Mouse (Mus musculus): ENCODE measurements around the gene Zmynd10.

Zmynd10 gene

DNA sequence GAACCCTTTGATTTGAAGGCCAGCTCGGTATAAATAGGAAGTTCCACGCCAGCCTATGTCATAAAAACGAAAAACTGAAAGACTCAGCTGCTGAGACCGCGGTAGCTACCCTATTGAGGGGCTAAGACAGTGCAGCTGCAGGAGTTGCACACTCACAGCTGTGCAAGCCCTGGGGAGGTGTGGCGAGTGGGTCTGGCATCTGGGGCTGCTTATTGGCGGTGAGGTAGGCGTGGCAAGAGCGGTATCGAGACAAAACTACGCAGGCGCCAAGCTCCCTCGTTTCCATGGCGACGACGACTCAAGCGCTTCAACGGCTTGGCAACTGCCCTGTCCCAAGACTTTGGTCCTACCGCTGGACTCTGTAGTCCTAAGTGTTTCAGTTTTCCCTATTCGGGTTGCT lies at the start of gene Zmynd10:
Zmynd10 (plus strand) TSS at position 273 of the 400 bp plus-strand sequence.
- peak; percentile 85 for DNase-seq (ENCODE audit: low spot score)

DNA sequence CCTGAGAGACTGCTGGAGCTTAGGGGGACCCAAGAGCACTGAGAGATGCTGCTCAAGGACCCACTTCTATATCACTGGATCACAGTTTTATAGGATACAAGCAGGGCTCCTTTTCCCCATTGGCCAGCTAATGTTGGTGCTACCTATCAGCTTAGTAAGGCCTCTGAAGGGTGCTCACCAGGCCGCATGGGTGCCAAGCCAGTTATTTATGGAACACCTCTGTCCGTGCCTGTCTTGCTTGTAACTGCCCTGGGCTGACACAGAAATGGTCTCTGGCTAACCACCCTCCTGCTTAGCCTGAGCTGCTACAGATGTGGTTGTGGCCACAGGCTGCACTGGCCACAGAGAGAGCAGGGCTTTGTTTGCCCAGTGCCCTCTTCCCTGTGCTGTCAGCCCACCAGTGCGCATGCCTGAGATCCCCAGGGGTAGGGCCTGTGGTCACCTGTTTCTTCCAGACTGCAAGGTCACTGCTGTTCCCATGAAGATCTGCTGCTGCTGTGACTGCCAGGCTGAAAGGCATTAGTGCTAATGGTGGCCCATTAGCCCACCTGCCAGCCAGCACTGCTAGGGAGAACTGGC lies 46.3 kb upstream of the Zmynd10 start:
- DNase-seq (ENCODE audit: low spot score) = no peak

DNA sequence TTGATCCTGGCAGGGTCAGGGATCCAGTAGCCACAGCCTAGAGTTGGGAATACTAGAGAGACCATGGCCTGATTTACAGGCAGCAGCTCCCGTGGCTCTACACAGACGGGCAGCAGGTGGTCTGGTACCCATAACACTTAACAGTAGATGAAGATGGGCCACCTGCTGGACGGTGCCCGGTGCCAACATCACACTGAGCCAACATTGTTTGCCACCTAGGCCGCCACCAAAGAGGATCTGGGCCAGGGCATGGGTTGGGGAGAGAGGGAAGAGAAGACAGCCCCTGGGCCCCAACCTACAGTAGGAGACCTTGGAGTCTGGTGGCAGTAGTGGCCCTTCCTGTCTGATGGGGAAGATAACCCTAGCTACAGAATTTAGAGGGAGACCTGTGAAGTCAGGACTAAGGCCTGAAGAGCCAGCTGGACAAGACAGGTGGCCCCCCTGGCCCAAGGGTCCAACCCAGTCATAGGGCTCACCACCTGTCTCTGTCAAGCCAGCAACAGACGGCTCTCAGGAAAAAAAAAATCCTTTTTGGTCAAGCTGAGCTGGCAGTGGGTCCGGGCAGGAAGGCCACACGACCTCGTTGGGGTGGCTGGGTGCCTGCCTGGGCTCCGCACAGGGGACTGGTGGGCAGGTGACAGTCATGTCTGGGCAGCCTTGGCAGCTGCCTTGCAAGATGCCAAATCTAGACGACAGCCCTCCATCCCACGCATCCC lies 44.8 kb upstream of the Zmynd10 start:
- no peak for DNase-seq (ENCODE audit: low spot score)

DNA sequence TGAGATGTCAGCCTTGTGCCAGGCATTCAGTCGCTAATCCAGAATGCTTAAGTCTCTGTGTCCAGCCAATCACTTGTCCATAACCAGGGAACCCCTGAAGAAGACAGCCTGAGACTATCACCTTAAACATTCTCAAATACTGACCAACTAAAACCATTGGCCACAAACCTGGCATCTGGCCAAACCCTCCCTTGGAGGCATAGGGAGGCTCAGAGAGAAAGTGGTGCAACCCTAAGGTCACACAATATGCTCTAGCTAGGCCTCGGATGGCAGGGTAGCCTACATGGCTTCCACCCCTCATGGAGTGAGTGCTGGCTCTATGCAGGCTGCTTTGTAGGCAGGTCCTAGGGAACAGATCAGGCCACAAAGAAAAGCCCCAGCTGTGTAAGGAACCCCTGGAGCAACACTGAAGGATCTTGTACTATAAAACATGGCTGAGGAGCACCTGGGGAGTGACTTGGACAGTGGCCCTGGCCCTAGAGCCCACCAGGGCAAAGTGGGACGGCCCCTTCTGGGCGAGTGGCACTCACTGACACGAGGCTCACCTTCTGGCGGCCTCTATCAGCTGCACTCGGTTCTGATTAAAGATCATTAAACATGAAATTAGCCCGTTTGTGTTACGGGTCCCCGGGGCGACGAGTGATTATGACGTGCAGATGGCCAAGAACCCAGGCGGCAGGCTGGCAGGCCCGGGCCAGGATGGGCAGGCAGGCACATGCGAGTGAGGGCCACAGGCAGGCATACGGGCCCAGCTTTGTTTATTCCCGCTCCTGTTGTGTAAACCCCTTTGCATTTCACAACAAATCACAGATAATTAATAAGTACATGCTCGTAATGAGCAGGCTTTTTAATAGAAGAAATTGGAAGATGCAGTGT lies 42.2 kb upstream of the Zmynd10 start:
- no peak for DNase-seq (ENCODE audit: low spot score)

DNA sequence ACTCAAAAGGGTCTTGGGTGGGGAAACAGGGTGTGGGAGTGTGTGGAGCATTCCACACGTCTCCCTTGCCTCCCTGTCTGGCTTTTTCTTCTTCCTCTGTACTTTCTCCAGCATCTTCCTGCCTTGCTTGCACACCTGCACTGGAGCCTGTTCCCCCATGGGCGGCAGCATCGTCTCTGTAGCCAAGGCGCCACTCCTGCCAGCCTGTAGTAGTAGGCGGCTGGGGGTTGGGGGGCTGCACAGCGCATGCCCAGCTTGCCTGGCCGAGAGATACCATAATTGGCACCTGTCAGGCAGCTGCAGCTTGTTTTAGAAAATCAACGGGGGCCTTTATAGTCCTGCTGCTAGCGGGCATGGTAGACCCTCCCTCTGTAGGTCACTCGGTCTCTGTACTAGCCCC lies 38.8 kb upstream of the Zmynd10 start:
- DNase-seq (ENCODE audit: low spot score) = no peak

DNA sequence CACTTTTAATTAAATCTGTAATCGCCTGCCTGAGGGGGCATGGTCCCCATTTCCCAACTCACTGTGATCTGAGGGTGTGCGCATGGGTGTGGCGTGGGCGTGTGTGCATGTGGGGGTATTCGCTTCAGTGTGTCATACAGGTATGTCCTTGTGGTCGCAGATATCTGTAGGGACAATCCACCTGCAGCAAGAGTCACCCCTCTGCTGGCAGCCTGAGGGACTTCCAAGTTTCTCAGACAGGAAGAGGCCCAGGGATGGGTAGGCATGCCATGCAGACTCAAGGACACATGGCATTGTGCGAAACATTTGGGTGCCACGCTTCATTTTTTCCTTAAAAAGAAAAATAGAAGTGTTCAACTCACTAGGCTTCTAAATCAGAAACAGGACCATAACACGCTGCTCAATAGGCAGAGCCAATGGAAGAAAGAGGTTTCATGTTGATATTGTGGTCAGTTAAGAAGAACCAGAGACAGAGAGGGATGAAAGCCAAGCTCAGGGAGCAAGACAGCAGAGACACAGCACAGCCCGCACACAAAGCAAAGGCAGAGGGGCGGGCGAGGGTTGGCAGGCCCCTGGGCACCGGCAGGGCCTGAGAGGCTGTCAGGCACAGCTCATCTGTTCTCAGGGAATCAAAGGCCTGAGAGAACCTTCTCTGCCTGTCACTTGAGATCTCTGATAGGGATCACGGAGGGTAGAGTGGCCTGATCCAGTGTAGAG lies 36.6 kb upstream of the Zmynd10 start:
- no peak for DNase-seq (ENCODE audit: low spot score)

DNA sequence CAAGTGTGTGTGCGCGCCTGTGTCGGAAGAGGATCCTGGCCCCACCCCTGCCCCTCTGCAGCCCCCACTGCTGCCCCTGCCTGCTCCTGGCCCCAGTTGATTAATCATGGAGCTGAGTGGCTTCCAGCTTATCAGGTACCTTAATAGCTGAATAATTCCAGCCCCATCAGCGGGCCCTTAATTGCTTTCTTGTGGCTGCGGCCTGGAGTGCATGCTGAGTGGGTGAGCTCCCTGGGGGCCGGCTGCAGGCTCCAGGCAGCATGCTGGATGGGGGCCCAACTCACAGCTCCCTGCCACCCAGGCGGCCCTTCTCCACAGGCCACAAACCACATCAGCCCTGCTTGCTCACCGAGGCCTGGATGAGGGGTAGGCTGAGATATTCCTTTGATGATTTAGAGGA lies 35.7 kb upstream of the Zmynd10 start:
- DNase-seq (ENCODE audit: low spot score) = no peak

DNA sequence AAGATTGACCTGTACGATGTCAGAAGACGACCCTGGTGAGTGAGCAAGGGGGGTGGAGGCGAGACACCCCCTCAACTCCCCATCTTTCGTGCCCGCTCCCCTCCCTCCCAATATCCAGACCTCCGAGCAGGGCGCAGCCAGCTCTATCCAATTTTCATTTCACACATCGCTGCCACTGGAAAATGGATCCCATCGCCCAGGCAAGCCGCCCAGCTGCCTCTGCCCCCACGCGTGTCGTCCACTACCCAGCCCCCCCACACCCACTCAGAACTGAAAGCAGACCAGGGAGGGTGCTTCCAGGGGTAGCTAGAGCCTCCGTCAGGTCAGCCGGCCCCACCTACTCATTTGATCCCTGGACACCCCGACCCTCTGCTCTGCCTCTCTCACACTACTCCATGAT lies 34.8 kb upstream of the Zmynd10 start:
- DNase-seq (ENCODE audit: low spot score) = no peak

DNA sequence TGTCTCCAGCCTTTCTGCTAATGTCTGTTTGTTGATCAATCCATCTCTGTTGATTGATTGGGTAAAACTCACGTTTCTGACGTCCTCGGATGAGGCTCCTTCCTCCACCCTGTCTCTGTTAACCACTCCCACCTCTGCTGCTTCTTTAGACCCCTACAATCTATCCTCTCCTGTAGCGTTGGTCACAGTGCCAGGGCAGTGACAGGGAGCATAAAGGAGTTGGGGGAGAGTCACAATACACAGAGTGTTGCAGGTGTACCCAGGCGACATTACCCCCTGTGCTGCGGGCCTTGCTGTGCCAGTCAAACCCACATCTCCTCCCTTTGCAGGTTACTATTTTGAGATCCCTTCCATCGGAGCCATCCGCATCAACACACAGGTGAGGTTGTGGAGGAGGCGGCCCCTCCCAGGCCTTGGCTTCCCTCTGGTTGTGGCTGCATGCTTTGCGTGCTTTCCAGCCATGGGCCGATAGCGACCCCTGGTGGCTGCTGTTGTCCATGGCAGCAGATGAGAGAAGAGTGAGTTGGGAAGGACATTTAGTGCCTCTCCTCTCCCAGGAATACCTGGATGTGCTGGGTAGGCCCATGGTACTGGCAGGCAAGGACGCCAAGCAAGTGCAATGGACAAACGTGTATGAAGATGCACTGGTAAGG lies 32.7 kb upstream of the Zmynd10 start:
- peak; percentile 65 for DNase-seq (ENCODE audit: low spot score)

DNA sequence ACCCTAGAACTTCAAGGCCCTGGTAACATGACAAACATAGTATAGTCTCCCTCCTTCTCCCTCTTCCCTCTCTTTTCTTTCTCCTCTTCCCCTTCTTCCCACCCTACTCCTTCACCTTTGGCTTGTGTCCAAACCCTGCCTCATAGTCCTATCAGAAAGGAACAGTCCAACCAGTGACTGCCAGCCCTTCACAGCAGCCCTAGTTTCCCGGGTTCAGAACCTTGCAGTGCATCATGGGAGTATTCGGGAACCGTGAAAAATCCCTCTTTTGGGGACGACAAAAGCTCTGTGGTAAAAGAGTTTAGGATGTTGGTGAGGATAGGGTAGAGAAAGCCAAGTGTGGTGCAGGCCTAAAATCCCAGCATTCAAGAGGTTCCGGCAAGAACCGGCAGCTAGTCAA lies 26.8 kb upstream of the Zmynd10 start:
- DNase-seq (ENCODE audit: low spot score) = no peak

DNA sequence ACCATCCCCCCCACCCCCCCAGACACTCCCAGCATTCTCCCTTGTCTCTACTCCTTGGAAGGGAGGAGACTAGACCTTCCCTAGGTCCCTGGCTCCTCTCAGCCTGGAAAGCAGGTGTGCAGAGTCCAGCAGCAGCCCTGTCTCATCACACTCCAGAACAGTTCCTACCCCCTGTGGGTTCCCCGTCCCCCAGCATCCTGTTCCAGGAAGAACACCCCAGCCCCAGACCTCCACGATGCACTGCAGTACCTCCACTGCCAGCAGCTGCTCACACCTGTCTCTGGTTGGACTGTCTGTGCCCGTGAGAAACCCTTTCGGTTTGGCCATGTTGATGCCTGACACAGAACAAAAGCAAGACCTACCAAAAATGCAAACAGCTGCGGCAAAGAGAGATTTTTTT lies 25.9 kb upstream of the Zmynd10 start:
- no peak for DNase-seq (ENCODE audit: low spot score)

DNA sequence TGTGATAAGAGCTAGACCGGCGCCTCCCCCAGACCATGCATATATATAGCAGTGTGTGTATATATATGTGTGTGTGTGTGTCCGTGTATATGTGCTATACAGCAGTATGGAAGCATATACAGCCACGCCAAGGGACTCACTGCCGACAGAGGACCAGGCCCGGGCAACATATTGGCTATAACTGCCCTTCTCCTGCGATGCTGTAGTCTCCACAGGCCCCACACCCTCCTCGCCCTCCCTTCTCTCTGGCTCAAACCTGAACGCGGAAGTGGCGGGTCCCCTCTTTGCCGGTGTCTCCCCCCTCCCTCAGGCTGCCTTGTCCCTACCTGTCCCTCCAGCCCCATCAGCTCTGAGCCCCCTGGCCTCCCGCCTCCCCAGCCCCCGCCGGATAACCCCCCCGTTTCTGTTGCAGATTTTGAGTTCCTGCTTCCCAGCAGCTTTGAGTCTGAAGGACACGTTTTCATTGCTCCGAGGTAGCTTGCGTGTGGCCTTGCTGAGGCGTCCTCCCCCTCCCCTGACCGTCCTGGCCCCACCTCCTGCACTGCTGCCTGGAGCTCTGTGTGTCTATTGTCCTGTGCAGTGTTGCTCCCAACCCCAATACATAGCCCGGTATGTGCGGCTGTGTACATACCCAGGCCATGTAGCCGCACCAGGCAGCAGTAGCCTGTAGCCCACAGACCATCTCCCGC lies 25.2 kb upstream of the Zmynd10 start:
- no peak for DNase-seq (ENCODE audit: low spot score)

DNA sequence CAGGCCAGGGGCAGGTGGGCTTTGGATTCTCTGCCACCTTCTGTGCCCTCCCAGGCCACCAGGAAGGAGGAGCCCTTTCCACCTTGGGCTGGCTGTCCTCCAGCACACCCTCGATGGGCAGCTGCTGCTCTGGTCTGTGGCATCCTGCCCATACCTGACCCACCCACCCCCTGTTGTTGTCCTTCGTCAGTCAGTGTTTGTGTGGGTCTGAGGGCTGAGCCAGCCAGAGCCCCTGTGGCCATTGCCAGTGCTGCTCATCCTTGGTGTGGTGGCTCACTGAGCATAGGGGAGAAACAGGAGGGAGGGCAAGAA lies 24.7 kb upstream of the Zmynd10 start:
- no peak for DNase-seq (ENCODE audit: low spot score)

DNA sequence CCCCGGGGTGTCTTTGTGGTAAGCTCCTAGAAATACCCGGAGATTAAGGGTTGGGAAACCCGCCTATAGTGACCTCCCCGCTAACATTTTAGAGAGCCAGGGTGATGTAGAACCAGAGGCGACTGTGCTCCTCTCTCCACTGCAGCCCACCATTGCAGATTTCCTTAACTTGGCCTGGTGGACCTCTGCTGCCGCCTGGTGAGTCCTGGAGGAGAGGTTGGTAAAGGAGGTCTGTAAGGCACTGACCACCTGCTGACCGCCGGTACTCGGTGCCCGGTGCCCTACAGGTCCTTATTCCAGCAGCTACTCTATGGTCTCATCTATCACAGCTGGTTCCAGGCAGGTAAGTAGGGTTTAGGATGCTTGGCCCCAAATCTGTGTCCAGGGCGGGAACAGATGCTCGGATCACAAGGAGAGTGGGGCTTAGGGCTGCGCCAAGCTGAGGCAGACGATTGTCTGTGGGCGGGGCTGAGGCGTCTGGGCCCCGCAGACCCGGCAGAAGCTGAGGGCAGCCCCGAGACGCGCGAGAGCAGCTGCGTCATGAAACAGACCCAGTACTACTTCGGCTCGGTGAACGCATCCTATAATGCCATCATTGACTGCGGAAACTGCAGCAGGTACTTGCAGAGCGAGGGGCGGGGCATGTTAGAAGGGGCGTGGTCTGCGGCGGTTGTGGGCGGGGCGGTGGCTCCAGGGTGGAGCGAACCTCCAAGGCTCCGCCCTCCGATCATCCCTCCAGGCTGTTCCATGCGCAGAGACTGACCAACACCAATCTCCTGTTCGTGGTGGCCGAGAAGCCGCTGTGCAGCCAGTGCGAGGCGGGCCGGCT lies 20.7 kb upstream of the Zmynd10 start:
- DNase-seq (ENCODE audit: low spot score) = peak; percentile 88

DNA sequence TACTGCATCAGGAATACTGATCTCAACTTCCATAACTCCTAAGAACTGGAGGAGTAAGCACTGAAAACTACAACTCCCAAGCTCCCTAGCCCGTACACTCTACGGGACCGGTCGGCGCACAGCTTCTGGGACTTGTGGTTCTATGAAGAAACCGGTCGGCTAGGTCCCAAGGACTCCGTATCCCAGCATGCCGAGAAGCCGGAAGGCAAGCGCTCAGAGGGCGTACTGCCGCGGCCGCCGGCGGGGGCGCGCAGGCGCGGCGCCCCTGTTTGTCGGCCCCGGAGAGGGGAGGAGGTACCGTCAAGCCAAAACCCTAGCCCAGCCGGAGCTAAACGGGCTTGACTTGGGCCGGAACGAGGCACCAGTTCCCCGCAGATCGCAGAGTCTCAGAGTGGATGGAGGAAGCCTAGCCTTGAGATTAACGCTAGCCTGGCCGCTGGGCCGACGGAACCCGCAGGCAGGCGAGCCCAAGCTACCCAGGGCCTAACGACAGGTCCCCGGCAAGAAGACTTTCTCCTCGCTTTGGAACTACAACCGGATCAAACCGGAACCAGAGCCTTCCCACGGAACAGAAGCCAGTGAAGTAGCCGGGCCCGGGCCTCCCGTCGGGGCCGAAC lies 13.2 kb upstream of the Zmynd10 start, which contains the start of gene Tmem115:
Tmem115 (plus strand) TSS at position 155 of the 617 bp plus-strand sequence.
- DNase-seq (ENCODE audit: low spot score) = peak; percentile 96

DNA sequence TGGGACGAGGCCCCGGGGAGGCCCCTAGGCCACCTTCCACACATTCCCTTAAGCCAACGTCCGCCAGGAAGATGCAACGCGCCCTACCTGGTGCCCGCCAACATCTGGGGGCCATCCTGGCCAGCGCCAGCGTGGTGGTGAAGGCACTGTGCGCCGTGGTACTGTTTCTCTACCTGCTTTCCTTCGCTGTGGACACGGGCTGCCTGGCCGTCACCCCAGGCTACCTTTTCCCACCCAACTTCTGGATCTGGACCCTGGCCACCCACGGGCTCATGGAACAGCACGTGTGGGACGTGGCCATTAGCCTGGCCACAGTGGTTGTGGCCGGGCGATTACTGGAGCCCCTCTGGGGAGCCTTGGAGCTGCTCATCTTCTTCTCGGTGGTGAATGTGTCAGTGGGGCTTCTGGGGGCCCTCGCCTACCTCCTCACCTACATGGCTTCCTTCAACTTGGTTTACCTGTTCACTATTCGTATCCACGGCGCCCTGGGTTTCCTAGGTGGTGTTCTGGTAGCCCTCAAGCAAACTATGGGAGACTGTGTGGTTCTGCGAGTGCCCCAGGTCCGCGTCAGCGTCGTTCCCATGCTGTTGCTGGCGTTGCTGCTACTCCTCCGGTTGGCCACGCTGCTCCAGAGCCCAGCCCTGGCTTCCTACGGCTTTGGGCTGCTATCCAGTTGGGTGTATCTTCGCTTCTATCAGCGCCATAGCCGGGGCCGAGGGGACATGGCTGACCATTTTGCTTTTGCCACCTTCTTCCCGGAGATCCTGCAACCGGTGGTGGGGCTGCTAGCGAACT lies 12.5 kb upstream of the Zmynd10 start:
- DNase-seq (ENCODE audit: low spot score) = no peak

DNA sequence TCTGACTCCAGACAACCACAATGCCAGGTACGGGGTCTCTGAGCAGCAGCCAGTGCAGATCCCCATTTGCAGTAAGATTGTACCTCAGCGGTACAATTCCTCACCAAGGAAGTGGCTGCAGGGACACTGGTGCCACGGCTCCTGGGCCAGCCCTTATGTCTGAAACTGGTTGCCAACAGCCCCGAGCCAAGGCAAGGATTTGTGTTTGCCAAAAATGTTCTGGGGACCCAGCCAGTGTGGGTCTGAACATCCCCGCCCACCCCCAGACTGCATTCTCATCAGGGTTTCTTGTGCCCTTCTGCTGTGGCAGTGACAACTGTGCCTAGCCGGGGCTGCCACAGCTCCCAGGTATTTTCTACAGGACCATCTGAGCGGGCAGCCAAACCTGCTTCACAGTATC lies 8.9 kb upstream of the Zmynd10 start:
- no peak for DNase-seq (ENCODE audit: low spot score)

DNA sequence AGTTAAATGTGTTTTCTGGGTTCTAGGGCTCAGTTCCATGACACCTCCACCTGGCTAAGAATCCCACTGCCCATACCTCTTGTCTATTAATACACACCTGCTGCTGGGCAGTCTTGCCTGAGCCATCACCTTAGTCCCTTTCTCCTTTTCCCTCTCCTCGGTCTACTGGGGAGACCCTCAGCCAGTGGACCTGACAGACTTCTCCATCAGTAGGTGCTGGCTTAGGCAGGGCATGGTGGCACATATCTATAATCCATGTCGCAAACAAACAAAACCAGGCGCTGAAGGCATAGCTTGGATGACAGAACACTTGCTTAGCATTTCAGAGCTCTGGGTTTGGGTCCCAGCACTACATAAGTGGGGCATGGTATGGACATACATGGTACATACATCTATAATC lies 8.4 kb upstream of the Zmynd10 start:
- no peak for DNase-seq (ENCODE audit: low spot score)

DNA sequence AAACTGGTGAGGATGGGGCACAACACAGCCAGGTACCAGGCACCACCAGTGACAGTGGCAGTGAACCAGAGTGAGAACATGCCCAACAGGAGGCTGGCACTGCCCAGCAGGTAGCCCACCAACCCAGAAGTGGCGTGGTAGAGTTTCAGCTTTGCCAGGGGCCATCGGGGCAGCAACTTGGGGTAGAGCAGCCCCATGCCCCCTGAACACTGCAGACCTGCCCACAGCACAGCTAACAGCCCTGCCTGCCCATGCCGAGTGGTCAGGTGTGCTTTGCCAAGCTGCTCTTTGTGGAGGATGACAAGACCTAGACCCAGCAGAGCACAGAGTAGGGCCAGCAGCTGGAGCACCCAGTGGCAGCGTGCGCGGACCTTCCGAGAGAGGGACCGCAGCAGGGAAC lies 7.2 kb upstream of the Zmynd10 start:
- no peak for DNase-seq (ENCODE audit: low spot score)
